Mouse (Mus musculus) brown adipose tissue, adult 24 weeks (tissue): Measurements from ENCODE around the gene Slc51b. TPM values are rescaled to one million over a fixed set of nuclear protein-coding genes. Genes with fewer than 3 reads are reported as not detected.

ENCODE experiments used
- H3K27ac ChIP-seq: fragments of 200-500 bp; replicated peaks from 2 replicates; pipeline ENCODE4 v1.5.1; 2012; ENCODE audit warnings: low read depth, mild to moderate bottlenecking, low read length
- H3K4me1 ChIP-seq: fragments of 200-500 bp; 2 replicates; pipeline ENCODE4 v1.6.1; 2012; ENCODE audit warnings: low read length, mixed read lengths; ENCODE audit not compliant: control insufficient read depth, insufficient read depth, insufficient read length
- H3K4me3 ChIP-seq: fragments of 200-500 bp; 2 replicates; pipeline ENCODE4 v1.5.1; 2012; ENCODE audit warnings: low read depth, mild to moderate bottlenecking, low read length, moderate library complexity; ENCODE audit not compliant: insufficient read depth
- polyA plus RNA-seq: library from polyadenylated mRNA; stranded (reverse); fragments of >200 nt; gene quantifications from 2 replicates; pipeline ENCODE4 v1.2.4, GENCODE M21; 2012; ENCODE audit not compliant: missing spikeins, insufficient read depth, insufficient read length

Gene Slc51b
- polyA plus RNA-seq, 1 experiment = not detected

GRCm38 (mm10) chr9:65393606-65394005 is 29.1 kb downstream of the Slc51b start:
- peaks cover 12% of the 10 kb centered on the region for H3K4me1 ChIP-seq
- no peak overlapping the region for H3K4me3 ChIP-seq
- H3K27ac ChIP-seq = peak overlapping the region; percentile 95

- peak overlapping the region; percentile 66 for H3K27ac ChIP-seq
- H3K4me1 ChIP-seq = peaks cover 12% of the 10 kb centered on the region
- H3K4me3 ChIP-seq = no peak overlapping the region
Measured at GRCm38 (mm10) chr9:65392638-65393364, 30.0 kb downstream of the Slc51b start.

DNA sequence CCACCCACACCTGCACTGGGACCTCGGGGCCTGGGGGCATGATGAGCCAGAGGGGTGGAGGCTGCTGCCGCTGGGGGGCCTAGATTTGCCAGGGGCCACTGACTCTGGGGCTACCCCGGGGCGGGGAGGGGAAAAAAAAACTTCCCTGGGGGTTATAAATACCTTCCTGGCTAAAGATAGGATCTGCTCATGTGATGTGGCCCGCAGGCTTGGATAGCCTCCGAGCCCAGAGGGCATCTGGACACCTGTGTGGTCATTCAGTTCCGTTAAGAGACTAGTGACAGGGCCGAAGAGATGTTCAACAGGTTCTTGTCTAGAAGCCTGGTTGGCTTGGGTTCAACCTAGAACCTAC is 31.2 kb downstream of the Slc51b start, which contains the start of gene Kbtbd13:
Kbtbd13 (minus strand) TSS at position 40 of the 352 bp plus-strand sequence.
- Histone ChIP-seq H3K27ac (peak within 1 kb of the TSS; percentile 26; the same call in 1 of the 2 replicates), H3K4me3 (peak within 1 kb of the TSS; percentile 41), H3K4me1 (peaks cover 12% of the 10 kb centered on the region)

- peaks cover 12% of the 10 kb centered on the region for H3K4me1 ChIP-seq
- H3K4me3 ChIP-seq = peak overlapping the region; percentile 41
- no peak overlapping the region for H3K27ac ChIP-seq
Measured at GRCm38 (mm10) chr9:65390752-65391612, 31.8 kb downstream of the Slc51b start.

DNA sequence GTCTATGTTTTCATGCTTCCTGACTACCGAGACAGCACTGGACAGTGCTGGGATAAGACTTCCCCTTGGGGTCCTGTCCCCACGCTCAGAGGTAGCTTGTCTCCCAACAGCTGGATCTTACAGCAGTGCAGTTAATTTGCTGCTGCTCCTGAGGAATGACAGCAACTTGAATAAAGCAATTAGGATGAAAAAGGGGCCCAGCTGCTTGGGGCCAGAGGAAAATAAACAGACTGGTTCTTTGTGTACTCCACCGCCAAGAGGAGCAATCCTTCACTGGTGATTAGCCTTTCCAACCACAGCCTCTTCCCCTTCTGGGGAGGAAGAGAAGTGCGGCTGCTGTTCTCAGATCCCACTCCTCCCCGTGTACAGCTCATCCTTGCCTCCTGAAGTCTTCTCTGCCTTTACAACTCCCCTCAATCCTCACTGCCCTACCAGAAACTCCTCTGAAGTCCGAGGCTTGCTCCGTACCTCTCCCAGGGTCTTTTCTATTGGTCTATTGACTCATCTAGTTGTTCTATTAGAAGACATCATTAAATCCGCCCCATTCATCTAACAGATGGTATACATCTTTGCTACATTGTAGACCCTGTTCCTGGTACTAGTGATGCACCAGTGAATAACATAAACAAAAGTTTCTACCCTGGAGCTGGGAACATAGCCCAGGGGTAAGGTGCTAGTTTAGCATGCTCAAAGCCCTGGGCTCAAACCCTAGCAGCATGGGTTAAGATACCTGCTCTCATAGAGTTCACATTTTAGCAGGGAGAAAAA is 36.2 kb downstream of the Slc51b start:
- H3K4me1 ChIP-seq = peaks cover 20% of the 10 kb centered on the region
- H3K27ac ChIP-seq = peak overlapping the region; percentile 33; the same call in 1 of the 2 replicates
- no peak overlapping the region for H3K4me3 ChIP-seq

DNA sequence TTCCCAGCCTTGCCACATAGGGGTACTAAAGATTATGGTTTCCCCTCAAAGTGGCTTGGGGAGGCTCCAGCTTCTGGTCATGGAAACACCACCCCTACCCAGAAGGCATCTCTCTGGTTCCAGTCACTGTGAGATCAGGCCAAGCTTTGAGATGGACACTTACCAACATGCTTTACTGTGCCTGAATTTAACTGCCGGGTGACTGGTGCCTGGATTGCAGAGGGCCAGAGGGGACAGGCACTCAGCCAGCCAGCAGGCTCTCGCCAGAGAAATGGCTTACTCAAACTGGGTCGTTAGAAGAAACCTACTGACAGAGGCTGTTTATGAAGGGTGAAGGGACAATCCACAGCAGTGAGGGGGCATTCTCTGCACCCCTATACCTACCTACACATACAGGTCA is 38.5 kb downstream of the Slc51b start:
- Histone ChIP-seq H3K4me3 (no peak overlapping the region), H3K27ac (peak overlapping the region; percentile 83), H3K4me1 (peaks cover 22% of the 10 kb centered on the region)

- H3K4me1 ChIP-seq = peaks cover 22% of the 10 kb centered on the region
- peak overlapping the region; percentile 72 for H3K27ac ChIP-seq
- no peak overlapping the region for H3K4me3 ChIP-seq
Measured at GRCm38 (mm10) chr9:65382751-65383097, 40.0 kb downstream of the Slc51b start.

- Histone ChIP-seq H3K4me3 (no peak overlapping the region), H3K27ac (peak overlapping the region; percentile 72), H3K4me1 (peaks cover 23% of the 10 kb centered on the region)
Measured at GRCm38 (mm10) chr9:65382031-65382750, 40.6 kb downstream of the Slc51b start.

DNA sequence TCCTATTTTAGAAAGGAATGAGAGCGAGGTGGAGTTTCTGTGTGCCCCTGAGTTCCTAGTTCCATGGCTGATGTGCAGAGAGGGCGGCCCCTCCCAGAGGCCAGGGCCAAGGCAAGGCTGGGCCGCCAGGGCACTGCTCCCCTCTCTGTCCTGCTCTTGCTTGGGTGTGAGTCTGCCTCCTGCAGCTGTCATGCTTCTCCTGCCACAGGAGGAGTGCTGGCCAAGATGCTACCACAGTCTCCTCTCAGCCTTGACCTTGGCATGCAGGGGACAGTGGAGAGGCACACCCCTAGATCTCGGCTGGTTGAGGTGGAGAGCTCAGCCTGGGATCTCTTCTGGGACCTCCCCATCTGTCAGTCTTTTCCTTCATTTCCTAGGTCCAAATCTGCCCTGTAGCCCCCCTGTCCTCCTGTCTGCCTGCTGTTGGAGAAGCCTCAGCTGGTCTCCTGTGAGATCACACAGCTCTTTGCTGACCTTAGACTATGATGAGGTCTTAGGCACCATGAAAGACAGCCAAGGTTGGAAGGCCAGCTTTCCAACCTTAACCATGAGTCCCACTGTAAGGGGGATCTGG is 41.7 kb downstream of the Slc51b start:
- Histone ChIP-seq H3K4me1 (peaks cover 32% of the 10 kb centered on the region), H3K27ac (peak overlapping the region; percentile 32), H3K4me3 (no peak overlapping the region)

DNA sequence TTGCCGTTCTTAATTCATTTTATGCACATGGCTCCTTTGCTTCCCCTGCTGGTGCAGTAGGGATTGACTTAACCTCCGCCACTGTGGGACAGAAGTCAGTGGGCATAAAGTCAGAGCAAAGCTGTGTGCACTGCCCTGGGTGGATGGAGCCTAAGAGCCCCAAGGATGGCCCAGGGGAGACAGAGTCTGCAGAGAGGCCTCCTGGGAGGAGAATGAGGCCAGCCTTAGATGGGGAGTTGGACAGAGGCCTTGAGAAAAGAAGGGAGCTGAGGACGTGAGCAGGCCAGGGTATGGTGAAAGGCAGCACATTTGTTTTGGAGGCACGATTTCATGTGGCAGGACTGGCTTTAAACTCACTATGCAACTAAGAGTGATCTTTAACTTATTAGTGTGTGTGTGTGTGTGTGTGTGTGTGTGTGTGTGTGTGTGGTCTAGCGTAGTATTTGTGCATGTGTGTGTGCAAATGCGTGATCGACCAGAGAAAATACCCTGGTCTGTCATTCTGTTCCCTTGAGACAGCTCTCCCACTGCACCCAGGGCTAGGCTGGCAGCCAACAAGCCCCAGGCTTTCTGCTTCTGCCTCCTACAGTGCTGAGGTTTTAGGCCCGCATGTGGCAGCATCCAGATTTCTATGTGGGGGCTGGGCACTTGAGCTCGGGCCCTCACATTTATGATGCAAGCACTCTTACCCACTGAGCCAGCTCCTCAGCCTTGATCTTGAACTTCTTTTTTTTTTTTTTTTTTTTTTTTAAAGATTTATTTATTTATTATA is 47.4 kb downstream of the Slc51b start:
- peak overlapping the region; percentile 98 for H3K27ac ChIP-seq
- no peak overlapping the region for H3K4me3 ChIP-seq
- peaks cover 20% of the 10 kb centered on the region for H3K4me1 ChIP-seq

- H3K27ac ChIP-seq = peak overlapping the region; percentile 98
- peaks cover 20% of the 10 kb centered on the region for H3K4me1 ChIP-seq
- H3K4me3 ChIP-seq = no peak overlapping the region
Measured at GRCm38 (mm10) chr9:65374468-65375162, 48.1 kb downstream of the Slc51b start.

GRCm38 (mm10) chr9:65372449-65372848 is 50.3 kb downstream of the Slc51b start:
- Histone ChIP-seq H3K4me3 (no peak overlapping the region), H3K27ac (no peak overlapping the region), H3K4me1 (peaks cover 18% of the 10 kb centered on the region)

- H3K27ac ChIP-seq = no peak overlapping the region
- H3K4me1 ChIP-seq = peaks cover 13% of the 10 kb centered on the region
- no peak overlapping the region for H3K4me3 ChIP-seq
Measured at GRCm38 (mm10) chr9:65371756-65372155, 51.0 kb downstream of the Slc51b start.
